Mouse (Mus musculus) thymus, postnatal 10 days (tissue): ENCODE results near the gene Nrip3.

Experiments used
- DNase-seq, 2 experiments: peaks; one replicate each; pipeline ENCODE4 v3.0.0; 2021; ENCODE audit warnings: low spot score in 2 of 2

Gene Nrip3

DNA sequence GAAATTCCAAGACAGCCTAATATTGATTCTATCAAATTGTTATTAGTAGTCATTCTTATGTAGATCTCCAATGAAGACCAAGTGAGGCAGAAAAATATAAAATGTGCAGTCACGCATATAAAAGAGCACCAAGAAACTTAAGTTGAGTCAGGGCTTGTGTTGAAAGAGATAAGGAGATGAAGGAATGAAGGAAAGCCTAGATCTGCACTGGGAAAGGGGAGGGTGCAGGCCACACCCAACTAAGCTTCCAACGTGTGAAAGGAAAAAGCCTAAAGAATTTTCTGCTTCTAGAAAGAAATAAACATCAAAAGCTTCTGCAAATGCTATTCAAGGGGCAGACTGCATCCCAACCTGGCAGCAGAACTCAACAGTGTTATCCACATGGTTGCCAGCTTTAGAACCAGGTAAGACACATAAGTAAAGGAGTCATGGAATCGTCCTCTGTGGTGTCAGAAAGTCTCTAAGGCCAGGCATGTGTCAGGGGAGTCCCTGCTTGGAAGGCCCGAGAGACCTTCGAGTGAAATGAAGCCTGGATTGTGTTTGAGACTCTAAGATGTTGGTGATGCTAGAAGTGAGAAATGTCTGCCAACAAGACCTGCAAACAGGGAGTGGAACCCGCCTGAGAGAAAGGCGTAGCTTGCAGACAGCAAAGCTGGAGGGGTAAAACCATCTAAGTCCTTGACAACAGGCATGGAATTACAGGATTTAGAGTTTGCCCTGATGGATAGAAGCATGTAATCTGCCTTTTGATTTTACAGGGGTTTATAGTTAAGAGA lies 14.1 kb downstream of the Nrip3 start:
- DNase-seq = no peak

DNA sequence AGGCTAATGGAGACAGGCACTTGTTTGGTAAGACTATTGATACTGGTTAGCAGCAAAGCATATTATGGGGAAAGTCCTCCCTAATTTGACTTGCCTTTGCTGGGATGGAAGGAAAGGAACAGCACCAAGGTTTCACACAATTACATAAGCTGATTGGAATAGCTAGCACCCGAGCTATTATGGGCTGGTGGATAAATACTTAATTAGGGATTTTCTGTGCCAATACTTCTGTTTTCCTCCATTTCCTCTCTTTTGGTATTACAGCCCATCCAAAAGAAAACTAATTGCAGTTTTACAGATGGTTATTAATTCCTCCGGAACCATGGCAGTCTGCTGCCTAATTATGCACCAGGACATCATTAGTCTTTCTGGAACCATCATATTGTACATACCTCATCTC lies 17.8 kb downstream of the Nrip3 start:
- DNase-seq = no peak

DNA sequence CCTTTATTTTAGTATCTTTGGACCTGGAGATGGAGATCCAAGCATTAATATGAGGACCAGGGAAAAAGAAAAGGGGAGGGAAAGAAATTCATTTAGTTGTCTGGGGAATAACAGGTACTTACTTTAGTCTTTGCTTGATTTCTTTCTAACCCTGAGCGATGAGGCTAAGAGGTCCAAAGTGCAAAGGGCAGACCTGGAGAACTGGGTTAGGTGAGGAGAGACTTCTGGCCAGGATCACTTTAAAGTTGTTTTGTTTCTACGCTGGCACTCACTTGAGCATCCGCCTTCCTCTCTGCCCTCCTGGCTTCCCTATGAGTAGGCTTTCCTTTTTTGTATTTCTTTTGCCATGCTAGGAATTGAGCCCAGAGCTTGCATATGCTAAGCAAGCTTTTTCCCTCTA lies 25.5 kb downstream of the Nrip3 start:
- DNase-seq = no peak

DNA sequence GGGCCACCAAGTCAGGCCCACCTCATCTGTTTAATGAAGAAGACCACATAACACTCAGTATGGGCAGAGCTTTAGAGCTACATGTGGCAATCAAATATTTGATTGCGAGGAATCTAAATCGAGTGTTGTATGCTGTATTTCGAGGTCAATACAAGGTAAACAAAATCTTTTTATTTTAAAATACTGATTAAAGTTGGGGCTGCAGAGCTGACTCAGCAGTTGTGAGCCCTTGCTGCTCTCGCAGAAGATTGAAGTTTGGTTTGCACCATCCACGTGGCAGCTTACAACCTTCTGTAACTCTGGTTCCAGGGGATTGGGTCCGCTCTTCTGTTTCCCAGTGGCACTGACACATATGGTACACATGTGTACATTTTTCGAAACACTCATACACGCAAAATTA lies 27.8 kb downstream of the Nrip3 start:
- DNase-seq = no peak

DNA sequence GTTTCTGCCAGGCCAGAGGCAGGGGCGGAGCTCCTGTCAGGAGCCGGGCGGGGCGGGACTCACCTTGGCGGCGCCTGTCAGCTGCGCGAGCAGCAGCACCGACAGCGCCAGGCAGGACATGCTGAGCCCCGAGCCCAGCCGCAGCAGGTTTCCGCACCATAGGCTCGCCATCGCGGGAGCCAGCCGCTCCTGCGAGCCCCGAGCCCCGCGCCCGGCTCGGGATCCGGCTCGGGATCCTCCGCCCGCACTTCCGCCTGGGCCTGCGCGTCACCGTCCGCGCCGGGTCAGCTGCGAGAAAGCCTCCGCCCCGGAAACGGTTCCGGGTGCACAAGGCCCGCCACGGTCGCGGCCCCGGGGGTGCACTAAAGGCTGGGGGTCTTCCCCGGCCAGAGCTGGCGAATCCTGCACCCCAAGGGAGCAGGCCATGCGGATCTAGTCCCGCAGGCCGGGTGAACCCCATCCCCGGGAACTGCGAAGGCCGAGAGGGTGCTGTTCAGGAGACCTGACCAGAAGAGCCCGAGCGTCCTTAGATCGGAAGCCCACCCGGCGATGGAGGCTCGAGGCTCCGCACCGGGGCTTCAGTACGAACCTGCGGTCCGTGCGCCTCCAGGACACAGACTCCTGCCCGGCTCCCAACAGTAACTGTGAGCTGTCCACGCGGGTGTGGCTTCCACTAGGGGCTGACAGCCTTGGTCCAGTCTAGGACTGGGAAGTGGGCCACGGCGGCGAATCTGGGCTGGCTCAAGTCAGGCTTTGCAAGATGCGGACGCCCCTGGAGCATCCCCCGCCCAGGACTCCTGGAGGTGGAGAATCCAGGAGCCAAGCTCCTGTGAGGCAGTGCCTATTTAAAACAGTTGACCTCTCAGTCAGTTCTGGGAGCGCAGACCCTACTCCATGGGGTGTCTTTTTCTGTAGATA lies 29.6 kb downstream of the Nrip3 start, which contains the start of gene Tmem9b:
Gene Tmem9b, minus strand, starts transcription at position 868 of the 918 bp plus-strand sequence.
- peak; percentile 67 to 79 for DNase-seq

DNA sequence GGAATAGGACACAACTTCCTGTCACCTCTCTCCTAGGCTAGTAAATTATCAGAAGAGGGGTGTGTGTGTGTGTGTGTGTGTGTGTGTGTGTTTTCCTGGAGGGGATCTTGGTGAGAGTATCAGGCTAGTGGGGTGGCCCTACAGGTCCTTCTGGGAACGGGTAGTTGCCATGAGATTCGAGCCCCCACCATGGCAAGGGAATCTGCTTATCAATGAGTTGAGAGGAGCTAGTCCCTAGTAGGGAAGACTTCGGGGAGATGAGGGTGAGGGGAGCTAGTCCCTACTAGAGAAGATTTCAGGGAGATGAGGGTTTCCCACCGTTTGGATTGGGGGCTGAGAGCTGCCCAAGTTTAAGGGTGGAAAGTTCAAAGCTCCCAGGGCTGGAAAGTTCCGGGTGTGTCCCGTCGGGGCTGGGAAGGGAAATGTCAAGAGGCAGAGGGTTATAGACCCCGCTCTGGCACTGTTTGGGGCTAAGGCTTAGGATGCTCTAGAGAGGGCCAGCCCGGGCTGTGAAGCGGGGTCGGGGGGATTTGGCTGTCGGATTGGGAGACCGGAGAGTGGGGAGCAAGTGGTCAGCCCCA lies 30.3 kb downstream of the Nrip3 start:
- peak in 1 of 2 experiments; percentile 4 for DNase-seq

DNA sequence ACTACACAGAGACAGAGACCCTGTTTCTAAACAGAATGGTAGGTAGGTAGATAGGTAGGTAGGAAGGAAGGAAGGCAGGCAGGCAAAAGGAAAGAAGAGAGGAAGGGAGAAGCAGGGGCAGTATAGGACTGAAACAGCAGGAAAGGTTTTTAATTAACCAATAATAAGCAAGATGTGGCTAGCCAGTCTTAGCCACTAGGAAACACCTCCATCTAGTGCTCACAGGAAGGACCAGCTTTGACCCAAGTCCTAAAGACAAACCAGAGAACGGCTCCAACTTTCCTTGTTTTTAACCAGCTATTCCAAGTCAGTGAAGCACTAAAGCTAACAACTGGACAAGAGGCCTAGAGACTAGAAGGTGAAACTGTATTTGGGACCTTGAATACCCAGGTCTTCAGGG lies 34.1 kb downstream of the Nrip3 start:
- DNase-seq = no peak

DNA sequence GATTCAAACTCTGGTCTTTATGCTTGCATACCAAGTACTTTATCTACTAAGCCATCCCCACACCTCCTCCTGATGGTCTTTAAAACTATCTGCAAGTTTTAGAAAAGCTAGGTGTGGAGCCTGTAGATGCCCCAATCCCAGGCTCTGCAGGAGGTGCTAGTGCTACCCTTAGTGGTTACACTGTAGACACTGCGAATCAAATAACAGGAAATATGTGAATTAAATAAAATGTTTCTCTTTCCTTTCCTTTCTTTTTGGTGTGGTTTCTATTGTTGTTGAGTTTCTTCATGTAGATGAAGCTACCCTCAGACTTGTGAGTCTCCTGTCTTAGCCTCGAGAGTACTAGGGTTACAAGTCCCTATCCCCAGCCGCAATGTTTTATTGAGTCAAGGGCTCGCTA lies 40.1 kb downstream of the Nrip3 start:
- DNase-seq = no peak

DNA sequence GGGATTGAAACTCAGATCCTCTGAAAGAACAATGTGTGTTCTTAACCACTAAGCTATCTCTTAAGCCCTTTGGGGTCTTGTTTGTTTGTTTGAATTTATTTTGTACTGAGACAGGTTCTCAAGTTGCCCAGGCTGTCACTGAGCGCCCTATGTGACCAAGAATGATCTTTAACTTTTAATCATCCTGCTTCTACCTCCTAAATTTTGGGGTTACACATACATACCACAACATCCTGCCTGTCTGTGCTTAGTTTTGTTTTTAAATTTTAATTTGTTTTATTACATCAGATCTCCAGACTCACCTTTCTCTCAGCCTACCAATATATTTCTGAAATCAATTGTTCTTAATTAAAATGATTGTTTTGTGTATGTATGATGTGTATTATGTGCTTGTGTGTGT lies 40.8 kb downstream of the Nrip3 start:
- no peak for DNase-seq

DNA sequence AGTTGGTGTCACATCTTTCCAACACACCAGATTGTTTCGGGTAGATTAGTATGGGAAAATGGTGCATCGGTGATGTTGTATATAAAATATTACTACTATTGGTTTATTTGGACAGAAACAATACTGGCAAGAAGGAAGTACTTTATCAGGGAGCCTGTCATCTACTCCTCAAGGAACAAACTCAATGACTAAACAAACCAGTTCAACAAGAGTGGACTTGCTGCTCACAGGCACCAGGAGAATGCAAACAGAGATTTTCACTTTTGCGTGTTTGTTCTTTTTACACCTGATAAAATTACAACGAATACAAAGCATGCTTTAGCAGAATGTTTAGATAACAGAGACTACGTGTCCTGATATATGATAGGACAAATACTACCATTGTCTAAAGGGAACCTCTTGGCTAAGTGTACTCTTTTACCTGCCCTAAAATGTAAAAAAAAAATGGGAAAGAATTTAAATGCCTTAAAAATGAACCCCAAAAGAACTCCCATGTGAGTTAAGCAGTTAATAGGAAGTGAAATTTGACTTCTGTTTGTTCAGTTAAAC lies 41.9 kb downstream of the Nrip3 start:
- no peak for DNase-seq

DNA sequence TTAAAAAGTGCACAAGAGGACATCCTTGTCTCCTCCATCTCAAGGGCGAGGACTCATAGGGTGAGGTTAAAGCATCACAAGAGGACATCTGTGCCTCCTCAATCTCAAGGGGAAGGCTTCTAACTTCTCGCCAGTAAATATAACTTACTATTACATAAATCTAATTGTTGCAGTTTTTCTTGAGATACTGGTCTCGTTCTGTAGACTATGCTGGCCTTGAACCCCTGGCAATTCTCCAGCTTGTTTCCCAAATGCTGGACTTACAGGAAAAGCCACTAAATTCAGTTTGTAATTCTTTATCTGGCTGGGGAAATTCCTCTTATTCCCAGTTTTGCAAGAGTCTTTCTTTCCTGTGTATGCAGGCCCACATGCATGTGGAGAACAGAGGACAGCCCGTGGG lies 47.0 kb downstream of the Nrip3 start:
- DNase-seq = no peak

DNA sequence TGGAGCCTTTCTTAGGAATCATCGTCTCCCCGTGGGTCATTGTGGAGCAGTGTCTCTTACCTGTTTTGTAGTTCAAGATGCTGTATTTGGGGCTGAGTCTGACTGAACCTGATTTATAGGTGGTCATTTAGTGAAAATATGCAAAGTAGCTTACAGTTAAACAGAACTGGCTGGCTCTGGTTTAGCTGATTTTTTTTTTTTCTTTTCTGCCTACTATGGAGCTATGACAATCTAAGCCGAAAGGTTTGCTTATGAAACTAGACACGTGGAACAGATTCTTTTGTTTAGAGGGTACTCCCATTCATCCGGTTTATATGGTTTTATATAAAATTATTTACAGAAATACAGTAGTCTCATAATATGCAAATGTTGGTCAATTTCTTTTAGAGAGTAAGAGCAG lies 50.2 kb downstream of the Nrip3 start, which contains the start of gene Ascl3:
Gene Ascl3, minus strand, starts transcription at position 101 of the 400 bp plus-strand sequence.
- no peak for DNase-seq

DNA sequence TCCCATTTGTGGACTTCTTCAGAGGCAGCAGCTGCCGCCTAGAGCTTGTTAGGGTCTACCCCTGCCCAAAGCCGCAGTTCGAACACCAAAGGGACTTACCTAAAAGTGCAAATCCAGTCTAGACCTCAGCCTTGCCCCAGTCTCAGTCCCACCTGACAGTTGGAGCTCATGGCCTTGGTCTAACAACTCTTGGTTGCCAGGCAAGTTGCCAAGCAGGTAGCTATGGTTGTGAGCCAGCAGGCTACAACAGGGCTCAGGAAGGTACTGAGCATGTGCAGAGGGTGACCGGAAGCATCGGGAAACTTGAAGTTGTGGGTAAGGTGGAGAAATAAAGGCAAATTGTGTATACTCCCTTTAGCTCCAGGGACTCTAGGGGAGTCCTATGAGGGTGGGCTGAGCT lies 58.1 kb downstream of the Nrip3 start, which contains the start of gene BC051019:
Gene BC051019, minus strand, starts transcription at position 154 of the 400 bp plus-strand sequence.
- no peak for DNase-seq

DNA sequence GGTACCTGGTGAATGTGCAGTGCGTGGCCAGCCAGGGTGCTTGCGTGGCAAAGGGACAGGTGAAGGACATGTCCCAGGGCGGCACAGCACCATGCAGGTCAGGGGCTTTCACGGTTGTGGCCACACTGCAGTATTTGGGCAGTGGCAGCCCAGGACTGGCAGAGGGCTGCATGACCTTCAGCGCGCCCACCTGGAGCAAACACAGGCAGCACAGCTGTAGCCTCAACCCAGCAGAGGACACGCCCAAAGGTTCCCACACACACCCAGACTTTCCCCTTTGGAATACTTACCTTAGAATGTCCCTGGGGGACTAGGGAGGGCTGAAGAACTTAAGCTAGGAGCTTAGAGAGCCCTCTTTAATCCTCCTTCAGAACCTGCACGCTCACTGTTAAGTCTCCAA lies 58.7 kb downstream of the Nrip3 start:
- no peak for DNase-seq

DNA sequence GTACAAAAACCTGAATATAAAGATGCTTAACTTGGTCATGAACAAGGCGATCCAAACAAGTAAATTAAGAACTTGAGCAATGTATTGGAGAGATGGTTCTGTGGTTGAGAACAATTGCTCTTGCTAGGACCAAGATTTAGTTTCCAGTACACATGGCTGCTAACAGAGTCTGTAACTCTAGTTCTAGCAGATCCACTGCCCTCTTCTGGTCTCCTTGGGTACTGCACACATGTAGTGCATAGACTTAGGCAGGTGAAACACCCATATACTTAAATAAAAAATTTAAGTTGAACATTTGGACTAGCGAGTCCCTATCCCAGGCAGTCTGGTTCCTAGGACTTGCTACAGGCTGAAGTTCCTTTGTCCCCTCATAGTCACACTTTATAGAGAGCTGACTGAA lies 59.2 kb downstream of the Nrip3 start:
- DNase-seq = no peak

DNA sequence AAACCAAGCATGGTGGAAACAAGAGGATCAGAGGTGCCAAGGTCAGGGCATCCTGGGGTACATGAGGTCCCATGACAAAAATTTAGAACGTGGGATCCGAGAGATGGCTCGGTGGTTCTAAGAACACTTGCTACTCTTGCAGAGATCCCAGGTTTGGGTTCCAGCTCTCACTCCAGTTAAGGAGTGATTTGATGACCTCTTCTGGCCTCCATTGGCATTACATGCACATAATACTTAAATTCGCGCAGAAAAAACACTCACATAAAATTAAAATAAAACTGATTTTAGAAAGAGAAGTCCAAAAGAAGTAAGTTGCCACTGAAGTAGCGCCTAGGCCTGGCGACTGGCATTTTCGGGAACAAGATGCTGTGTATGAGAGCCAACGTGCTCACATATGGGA lies 62.5 kb downstream of the Nrip3 start:
- no peak for DNase-seq

DNA sequence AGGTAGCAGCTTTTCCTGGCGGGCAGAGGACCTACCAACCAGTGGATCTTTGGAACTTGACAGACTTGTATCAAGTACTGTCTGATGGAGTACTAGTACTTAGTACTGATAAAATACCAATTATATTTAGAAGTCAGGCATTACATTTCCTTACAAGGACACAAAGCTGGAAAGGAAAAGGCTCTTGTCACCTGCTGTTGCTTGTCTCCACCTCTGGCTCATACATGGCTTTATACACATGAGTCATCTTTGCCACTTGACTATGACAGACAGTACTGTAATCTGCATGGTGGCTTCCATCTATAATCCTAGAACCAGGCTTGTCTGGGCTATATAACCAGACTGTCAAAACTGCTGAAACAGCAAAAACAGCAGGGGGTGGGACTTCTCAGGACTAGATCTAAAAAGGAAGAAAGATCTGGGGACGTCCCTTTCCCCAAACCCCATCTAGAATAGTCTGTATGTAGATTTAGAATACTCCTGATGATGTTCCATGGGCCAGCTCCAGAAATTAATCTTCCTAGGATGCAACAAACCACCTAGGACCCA lies 68.3 kb downstream of the Nrip3 start:
- DNase-seq = no peak

DNA sequence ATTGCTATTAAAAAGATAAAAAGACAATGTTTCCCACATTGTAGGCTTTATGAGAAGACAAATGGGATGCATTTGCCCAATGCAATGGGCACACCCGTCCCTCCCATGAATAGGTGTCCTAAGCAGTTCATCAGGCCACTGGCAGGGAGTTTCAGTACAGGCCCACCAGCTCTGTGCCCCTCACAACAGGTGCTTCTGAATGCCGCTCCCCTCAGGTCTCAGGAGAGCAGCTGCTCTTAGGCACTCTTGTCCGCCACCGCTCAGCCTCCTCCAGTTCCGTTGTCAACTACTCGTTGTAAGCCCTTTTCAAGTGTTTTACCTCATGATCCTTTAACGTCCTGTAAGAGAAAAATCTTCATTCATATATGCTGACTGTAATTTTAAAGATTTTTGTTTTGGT lies 69.6 kb downstream of the Nrip3 start:
- DNase-seq = no peak

DNA sequence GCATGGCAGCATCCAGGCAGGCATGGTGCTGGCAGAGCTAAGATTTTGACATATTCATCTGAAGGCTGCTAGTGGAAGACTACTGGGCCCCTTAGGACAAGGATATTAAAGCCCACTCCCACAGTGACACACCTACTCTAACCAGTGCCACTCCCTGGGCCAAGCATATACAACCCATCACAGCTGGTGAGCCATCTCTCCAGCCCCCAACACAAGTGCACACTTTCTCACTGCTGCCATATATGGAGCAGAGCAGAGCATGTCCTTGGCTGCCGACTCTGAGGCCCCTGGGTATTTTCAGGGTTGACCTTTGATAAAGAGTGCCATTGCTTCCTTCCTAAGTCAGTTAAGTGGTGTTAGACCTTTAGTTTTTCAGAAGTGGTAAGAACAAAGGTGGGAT lies 71.8 kb downstream of the Nrip3 start:
- no peak for DNase-seq

DNA sequence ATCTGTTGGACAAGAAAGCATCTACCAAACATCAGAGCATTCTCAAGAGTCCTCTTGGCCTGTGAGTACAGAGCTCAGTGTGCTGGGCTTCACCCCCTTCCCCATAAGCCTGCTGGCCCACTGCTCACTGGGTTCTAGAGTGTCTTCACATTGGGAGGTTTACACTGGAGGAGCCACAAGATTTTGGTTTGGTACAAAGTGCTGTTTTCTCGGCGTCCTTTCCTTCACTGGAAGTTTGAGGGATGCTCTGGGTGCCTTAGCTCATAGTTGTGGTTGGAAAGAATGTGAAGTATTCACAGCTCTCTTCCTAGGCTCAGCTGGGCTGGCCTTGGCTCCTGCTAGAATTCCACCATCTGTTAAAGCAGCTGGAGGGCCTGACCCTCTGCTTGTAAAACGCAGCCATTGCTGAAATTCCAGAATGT lies 72.9 kb downstream of the Nrip3 start:
- DNase-seq = no peak
